Mouse (Mus musculus): ENCODE results near the gene Btbd8.

The Btbd8 gene

GRCm38 (mm10) chr5:107516087-107516486 is 78.3 kb downstream of the Btbd8 start:
- no peak for DNase-seq (ENCODE audit: low spot score)

- DNase-seq (ENCODE audit: low spot score): no peak
Measured at GRCm38 (mm10) chr5:107518602-107519001, 80.8 kb downstream of the Btbd8 start.

- no peak for DNase-seq (ENCODE audit: low spot score)
Measured at GRCm38 (mm10) chr5:107521386-107521785, 83.6 kb downstream of the Btbd8 start.

GRCm38 (mm10) chr5:107521897-107522296 is 84.1 kb downstream of the Btbd8 start:
- no peak for DNase-seq (ENCODE audit: low spot score)

- DNase-seq (ENCODE audit: low spot score): no peak
Measured at GRCm38 (mm10) chr5:107524281-107524680, 86.5 kb downstream of the Btbd8 start.

- DNase-seq (ENCODE audit: low spot score): no peak
Measured at GRCm38 (mm10) chr5:107528856-107529255, 91.1 kb downstream of the Btbd8 start.

- no peak for DNase-seq (ENCODE audit: low spot score)
Measured at GRCm38 (mm10) chr5:107533590-107533989, 95.8 kb downstream of the Btbd8 start.

- no peak for DNase-seq (ENCODE audit: low spot score)
Measured at GRCm38 (mm10) chr5:107534581-107534980, 96.8 kb downstream of the Btbd8 start, which contains the start of gene 1700028K03Rik. TSS of gene 1700028K03Rik (plus strand) at chr5:107534709.

GRCm38 (mm10) chr5:107541696-107542095 is 103.9 kb downstream of the Btbd8 start:
- peak; percentile 8 for DNase-seq (ENCODE audit: low spot score)

- DNase-seq (ENCODE audit: low spot score): no peak
Measured at GRCm38 (mm10) chr5:107545927-107546326, 108.1 kb downstream of the Btbd8 start.

GRCm38 (mm10) chr5:107547955-107548354 is 110.2 kb downstream of the Btbd8 start:
- no peak for DNase-seq (ENCODE audit: low spot score)

GRCm38 (mm10) chr5:107548444-107548843 is 110.6 kb downstream of the Btbd8 start:
- DNase-seq (ENCODE audit: low spot score): no peak

- no peak for DNase-seq (ENCODE audit: low spot score)
Measured at GRCm38 (mm10) chr5:107554336-107554735, 116.5 kb downstream of the Btbd8 start.

GRCm38 (mm10) chr5:107556969-107557368 is 119.2 kb downstream of the Btbd8 start:
- no peak for DNase-seq (ENCODE audit: low spot score)
